Mouse (Mus musculus): Measurements from ENCODE around the gene Tmem107. TPM values are rescaled to one million over a fixed set of nuclear protein-coding genes. Genes with fewer than 3 reads are reported as not detected.
"Not testable (repeated sequence)": the region's sequence is repeated elsewhere in the genome, so short reads cannot be mapped to it uniquely, and the experiment has no call there.

Tmem107 gene
- total RNA-seq, 2 experiments from 2014 or later, result 20.3 to 21.6 TPM

DNA sequence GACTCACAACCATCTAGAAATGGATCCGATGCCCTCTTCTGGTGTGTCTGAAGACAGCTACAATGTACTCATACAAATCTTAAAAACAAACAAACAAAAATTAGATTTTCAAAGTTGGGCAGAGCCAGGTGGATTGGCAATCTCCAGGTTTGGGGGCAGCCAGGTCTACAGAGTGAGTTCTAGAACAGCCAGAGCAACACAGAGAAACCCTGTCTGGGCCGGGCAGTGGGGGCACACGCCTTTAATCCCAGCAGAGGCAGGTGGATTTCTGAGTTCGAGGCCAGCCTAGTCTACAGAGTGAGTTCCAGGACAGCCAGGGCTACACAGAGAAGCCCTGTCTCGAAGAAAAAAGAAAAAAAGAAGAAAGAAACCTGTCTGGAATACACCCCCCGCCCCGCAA is 23.2 kb downstream of the Tmem107 start:
- DNase-seq (ENCODE audit: low spot score in 2 of 2); H3K4me3 ChIP-seq: not testable (repeated sequence)
- TF ChIP-seq CTCF (conservative IDR thresholded peaks at IDR 0.05), result peak; percentile 46
- H3K27ac ChIP-seq, result peak overlapping the region; percentile 98

- Histone ChIP-seq H3K27ac (peak within 1 kb of the TSS; percentile 98), H3K4me3 (peak within 1 kb of the TSS; percentile 81)
- peak; percentile 99 to 100 for DNase-seq (ENCODE audit: low spot score in 2 of 2)
- TF ChIP-seq CTCF (conservative IDR thresholded peaks at IDR 0.05), result no peak
Measured at GRCm38 (mm10) chr11:69094697-69095429, 24.3 kb downstream of the Tmem107 start, which contains the start of gene Per1. Gene Per1, plus strand, starts transcription at chr11:69095217.

DNA sequence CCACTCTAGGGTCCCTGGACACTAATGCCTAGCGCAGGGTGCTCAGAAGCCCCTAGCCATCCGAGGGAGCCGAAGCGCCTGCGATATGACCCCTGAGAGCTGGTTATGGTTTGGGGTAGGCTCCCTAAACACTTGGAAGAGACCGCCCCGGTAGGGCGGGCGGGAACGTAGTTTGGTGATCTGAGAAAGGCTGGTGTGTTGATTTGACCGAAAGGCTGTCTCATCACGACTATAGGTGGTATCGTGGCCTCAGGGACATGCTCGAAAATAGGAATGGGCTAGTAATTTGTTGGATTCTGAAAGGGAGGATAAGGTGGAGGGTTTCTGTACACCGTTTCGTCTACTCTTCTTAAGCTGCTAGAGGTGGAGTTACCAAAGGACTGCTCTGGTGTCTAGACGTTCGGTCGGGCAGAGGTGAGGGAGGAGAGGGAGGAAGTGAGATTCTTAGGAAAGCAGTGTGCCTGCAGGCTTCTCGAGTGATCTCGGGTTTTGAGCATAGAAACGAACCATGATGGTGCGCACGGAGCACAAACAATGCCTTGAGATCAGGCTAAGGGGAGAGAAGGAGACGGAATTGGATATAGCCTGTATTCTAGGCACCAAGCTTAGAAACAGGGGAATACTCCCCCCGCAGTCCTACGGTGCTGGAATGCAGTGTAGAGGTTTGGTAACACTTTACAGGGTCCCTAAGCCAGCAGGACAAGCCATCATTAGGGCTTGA is 25.1 kb downstream of the Tmem107 start:
- Histone ChIP-seq H3K27ac (peak overlapping the region; percentile 98), H3K4me3 (peak overlapping the region; percentile 81)
- DNase-seq (ENCODE audit: low spot score in 2 of 2), result no peak
- TF ChIP-seq CTCF (conservative IDR thresholded peaks at IDR 0.05), result no peak

GRCm38 (mm10) chr11:69096360-69096986 is 25.9 kb downstream of the Tmem107 start:
- no peak for DNase-seq (ENCODE audit: low spot score in 2 of 2)
- Histone ChIP-seq H3K27ac (peak overlapping the region; percentile 98), H3K4me3 (peak overlapping the region; percentile 81)
- TF ChIP-seq CTCF (conservative IDR thresholded peaks at IDR 0.05), result no peak

GRCm38 (mm10) chr11:69096987-69097900 is 26.6 kb downstream of the Tmem107 start:
- TF ChIP-seq CTCF (conservative IDR thresholded peaks at IDR 0.05), result no peak
- peak; percentile 96 to 97 for DNase-seq (ENCODE audit: low spot score in 2 of 2)
- peak overlapping the region; percentile 81 for H3K4me3 ChIP-seq
- H3K27ac ChIP-seq, result peak overlapping the region; percentile 98

GRCm38 (mm10) chr11:69098039-69098761 is 27.6 kb downstream of the Tmem107 start:
- H3K4me3 ChIP-seq, result peak overlapping the region; percentile 81
- DNase-seq (ENCODE audit: low spot score in 2 of 2), result peak in 1 of 2 experiments; percentile 14
- peak overlapping the region; percentile 98 for H3K27ac ChIP-seq
- TF ChIP-seq CTCF (conservative IDR thresholded peaks at IDR 0.05), result no peak

DNA sequence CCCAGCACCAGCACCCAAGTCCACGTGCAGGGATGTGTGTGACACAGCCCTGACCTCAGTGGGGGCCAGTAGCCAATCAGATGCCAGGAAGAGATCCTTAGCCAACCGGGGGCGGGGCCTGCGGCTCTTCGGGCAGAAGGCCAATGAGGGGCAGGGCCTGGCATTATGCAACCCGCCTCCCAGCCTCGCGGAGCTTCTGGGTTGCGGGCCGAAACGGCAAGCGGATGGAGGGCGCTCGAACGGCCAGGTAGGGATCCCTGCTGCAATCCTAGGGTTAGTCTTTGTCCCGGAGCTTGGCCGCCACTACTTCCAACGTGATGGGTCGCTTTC is 28.1 kb downstream of the Tmem107 start:
- DNase-seq (ENCODE audit: low spot score in 2 of 2), result peak; percentile 94 to 97
- peak overlapping the region; percentile 81 for H3K4me3 ChIP-seq
- TF ChIP-seq CTCF (conservative IDR thresholded peaks at IDR 0.05), result no peak
- H3K27ac ChIP-seq, result peak overlapping the region; percentile 98

DNA sequence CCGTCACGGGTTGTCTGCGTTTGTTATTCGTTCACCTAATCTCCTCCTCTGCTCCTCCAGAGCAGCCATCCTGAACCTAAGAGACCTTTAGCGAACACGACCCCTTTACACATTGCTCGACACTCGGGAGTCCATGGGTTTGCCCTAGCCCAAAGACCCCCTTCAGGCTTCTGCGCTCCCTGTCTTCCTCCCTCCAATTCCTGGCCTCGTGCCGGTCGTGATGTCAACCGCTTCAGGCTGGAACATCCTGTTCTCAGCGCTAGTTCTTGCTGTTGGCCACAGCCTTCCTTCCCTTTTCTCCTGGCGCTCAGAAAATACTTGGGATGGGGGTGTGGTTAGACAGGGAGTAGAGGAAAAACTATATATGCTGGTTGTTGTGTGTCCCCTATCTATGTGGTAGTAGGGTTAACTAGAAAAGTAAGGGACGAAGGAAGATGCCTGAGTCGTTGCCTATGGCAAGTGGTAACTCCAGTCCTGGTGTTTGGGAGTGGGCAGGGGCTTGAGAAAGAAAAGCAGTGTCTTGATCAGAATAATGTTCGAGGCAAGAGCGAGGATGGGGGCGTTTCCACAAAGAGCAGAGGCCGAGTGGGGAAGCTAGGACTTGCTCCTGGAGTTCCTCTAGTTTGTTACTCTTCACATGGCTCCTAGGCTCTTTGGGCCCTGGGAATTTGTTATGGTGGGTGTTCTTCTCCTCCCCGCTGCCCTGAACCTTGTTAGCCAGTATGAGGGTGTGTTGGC is 28.7 kb downstream of the Tmem107 start:
- peak in 1 of 2 experiments; percentile 61 for DNase-seq (ENCODE audit: low spot score in 2 of 2)
- TF ChIP-seq CTCF (conservative IDR thresholded peaks at IDR 0.05), result no peak
- Histone ChIP-seq H3K4me3 (peak overlapping the region; percentile 81), H3K27ac (peak overlapping the region; percentile 98)

DNA sequence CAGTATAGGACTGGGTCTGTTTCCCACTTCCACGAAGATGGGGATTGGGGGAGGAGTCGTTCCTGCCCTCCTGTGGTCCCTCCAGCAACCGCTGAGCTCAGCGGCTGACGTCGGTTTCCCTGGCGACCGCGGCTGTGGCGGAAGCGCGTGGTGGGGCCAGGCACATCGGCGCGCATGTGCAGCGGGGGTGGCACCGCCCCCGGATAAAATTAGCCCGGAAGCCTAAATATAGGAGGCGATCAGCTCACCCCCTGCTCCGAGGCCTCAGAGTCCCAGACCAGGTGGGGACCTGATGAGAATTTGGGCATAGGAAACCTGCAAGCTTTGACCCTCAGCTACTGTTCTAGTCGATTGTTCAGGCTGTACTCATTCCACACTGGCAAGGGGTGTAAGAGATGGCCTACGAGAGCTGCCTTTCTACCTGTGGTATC is 29.3 kb downstream of the Tmem107 start:
- TF ChIP-seq CTCF (conservative IDR thresholded peaks at IDR 0.05), result peak; percentile 55
- peak overlapping the region; percentile 98 for H3K27ac ChIP-seq
- H3K4me3 ChIP-seq, result peak overlapping the region; percentile 81
- DNase-seq (ENCODE audit: low spot score in 2 of 2), result peak; percentile 95 to 96

- peak in 1 of 2 experiments; percentile 17 for DNase-seq (ENCODE audit: low spot score in 2 of 2)
- no peak for TF ChIP-seq CTCF (conservative IDR thresholded peaks at IDR 0.05)
- Histone ChIP-seq H3K4me3 (peak overlapping the region; percentile 81), H3K27ac (peak overlapping the region; percentile 98)
Measured at GRCm38 (mm10) chr11:69100639-69101360, 30.2 kb downstream of the Tmem107 start.
